Mouse (Mus musculus) E14TG2a.4 (cell line): ENCODE measurements around the gene Evi5.

ENCODE experiments used
- H3K27me3 ChIP-seq: 2 replicates; pipeline ENCODE4 v1.6.1; 2014; ENCODE audit warnings: low read length, control low read depth; ENCODE audit not compliant: insufficient read depth
- H3K36me3 ChIP-seq: 2 replicates; pipeline ENCODE4 v1.6.1; 2014; ENCODE audit warnings: low read length, control low read depth; ENCODE audit not compliant: insufficient read depth
- H3K4me1 ChIP-seq: replicated peaks from 2 replicates; pipeline ENCODE4 v1.6.1; 2014; ENCODE audit warnings: low read depth, low read length, control low read depth
- H3K4me3 ChIP-seq: replicated peaks from 2 replicates; pipeline ENCODE4 v1.5.1; 2014; ENCODE audit warnings: mild to moderate bottlenecking, low read length
- H3K9me3 ChIP-seq: 2 replicates; pipeline ENCODE4 v1.6.1; 2014; ENCODE audit warnings: low read length, control low read depth
- CTCF ChIP-seq: conservative IDR thresholded peaks from 2 replicates; pipeline ENCODE4 v1.5.1; 2014; ENCODE audit warnings: low read length
- NANOG ChIP-seq: IDR thresholded peaks from 2 replicates; pipeline ENCODE4 v1.6.1; 2014; ENCODE audit warnings: borderline replicate concordance, low read length, mixed read lengths
- POU5F1 ChIP-seq: IDR thresholded peaks from 2 replicates; pipeline ENCODE4 v1.6.1; 2014; ENCODE audit warnings: low read length, borderline replicate concordance

Gene Evi5

DNA sequence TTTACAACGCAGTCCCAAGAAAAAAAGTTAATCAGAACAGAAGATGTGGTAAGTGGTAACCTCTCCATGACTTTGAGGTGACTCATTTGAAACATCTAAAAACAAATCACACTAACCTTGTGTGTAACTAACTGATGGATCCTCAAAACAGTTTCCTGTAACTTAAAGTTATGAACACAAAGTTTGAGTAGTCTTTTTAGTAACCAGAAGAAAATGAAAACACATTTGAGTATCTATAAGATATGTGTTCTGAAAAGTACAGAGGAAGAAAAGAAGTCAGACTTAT is 97.4 kb downstream of the Evi5 start:
- Histone ChIP-seq H3K36me3 (peaks cover 11% of the 10 kb centered on the region; the same call in 1 of the 2 replicates), H3K9me3 (no peaks in the 10 kb centered on the region), H3K4me1 (no peaks in the 10 kb centered on the region), H3K4me3 (no peak overlapping the region), H3K27me3 (no peaks in the 10 kb centered on the region)
- no peak for TF ChIP-seq CTCF
- TF ChIP-seq POU5F1, result no peak
- no peak for TF ChIP-seq NANOG

DNA sequence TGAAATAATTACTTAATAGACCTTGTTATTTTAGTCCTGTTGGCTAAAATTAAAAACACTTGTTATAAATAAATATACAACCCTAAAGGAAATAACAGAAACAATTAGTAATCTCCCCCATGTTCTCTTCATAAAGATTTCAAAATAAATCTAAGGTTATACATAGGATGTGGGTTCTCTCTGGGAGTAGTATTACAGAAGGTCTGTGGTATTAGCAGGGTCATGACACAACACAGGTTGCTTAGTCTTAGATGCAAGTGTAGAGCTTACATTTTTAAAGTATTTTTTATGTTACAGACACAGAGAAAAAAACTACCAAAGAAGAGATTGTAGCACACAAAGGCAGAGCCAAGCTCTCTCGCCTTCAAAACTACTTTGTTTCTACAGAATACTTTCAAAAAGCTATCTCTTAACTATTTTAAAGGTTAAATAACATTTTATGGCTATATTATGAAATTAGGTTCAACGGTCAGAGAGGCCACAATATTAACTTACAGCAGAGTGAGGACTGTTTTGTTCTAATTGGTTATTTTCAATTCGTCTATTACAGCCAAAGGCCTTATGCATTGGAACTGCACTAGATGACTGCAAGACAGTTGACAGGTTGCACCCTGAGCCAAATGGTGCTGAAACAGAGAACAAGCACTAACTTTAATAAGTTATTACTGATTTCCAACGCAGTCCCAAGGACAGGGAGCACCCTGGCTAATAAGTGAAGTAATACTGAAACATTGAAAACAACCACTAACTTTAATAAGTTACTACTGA is 97.9 kb downstream of the Evi5 start:
- Histone ChIP-seq H3K4me3 (no peak overlapping the region), H3K36me3 (peaks cover 15% of the 10 kb centered on the region), H3K9me3 (no peaks in the 10 kb centered on the region), H3K4me1 (no peaks in the 10 kb centered on the region), H3K27me3 (no peaks in the 10 kb centered on the region)
- TF ChIP-seq POU5F1 (no peak), CTCF (no peak), NANOG (no peak)

DNA sequence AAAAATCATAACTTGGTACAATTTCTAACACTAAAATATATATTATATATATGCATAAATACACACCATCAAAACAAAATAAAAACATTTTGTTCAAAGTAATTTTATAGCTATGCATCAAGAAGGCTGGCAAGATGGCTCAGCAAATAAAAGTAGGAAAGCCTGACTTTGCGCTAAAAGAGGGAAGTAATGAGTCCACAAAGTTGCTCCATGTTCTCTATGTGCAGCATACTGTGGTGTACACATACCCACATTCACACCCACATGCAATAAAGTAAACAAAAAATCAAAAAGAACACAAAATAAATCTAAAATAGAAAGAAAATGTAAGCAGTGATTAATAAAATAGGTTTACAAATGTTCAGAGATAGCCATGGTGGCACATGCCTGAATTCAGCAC is 99.0 kb downstream of the Evi5 start:
- H3K9me3 ChIP-seq, result no peaks in the 10 kb centered on the region
- TF ChIP-seq CTCF, result no peak
- TF ChIP-seq POU5F1, result no peak
- no peak for TF ChIP-seq NANOG
- no peaks in the 10 kb centered on the region for H3K4me1 ChIP-seq
- peaks cover 12% of the 10 kb centered on the region for H3K36me3 ChIP-seq
- no peaks in the 10 kb centered on the region for H3K27me3 ChIP-seq
- no peak overlapping the region for H3K4me3 ChIP-seq

DNA sequence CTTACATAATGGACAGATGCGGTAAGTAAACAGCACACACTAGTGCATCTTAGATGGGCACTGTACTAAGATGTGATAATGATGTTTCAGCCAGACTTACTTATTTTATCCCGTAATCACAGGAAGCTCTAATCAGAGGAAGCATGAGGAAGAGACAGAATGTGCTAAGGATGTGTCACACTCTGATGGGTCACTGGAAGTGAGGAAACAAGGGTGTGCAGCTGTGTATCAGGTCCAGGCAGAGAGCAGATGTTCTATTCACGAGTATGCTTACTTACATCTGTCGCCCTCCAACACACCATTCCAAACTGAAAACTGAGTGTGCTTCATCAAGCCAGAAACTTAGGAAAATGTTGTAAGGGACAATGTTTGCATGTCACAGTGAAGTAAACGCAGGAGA is 102.9 kb downstream of the Evi5 start:
- Histone ChIP-seq H3K36me3 (peaks cover 22% of the 10 kb centered on the region), H3K9me3 (peaks cover 17% of the 10 kb centered on the region), H3K4me3 (no peak overlapping the region), H3K4me1 (no peaks in the 10 kb centered on the region), H3K27me3 (no peaks in the 10 kb centered on the region)
- no peak for TF ChIP-seq NANOG
- no peak for TF ChIP-seq POU5F1
- TF ChIP-seq CTCF, result no peak

DNA sequence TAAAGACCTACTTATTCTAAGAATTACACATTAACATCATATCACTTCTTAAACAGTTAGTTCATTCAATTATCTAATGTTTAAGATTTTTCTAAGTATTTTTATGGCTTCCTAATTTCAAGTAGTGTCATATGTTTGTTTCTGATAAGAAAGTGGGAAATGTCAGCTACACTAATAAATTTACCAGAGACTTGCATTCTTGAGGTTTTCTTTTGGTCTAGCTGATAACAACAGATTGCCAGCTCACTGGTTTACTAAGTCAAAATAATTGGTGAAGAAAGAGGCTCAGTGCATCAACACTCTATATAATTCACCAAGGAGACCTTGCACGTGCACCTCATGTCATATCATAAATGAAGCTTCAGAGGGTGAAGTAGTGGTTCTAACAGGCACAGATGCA is 106.7 kb downstream of the Evi5 start:
- no peak for TF ChIP-seq POU5F1
- no peak for TF ChIP-seq NANOG
- no peak for TF ChIP-seq CTCF
- peaks cover 32% of the 10 kb centered on the region for H3K36me3 ChIP-seq
- no peak overlapping the region for H3K4me3 ChIP-seq
- no peaks in the 10 kb centered on the region for H3K4me1 ChIP-seq
- no peaks in the 10 kb centered on the region for H3K27me3 ChIP-seq
- H3K9me3 ChIP-seq, result peaks cover 22% of the 10 kb centered on the region

DNA sequence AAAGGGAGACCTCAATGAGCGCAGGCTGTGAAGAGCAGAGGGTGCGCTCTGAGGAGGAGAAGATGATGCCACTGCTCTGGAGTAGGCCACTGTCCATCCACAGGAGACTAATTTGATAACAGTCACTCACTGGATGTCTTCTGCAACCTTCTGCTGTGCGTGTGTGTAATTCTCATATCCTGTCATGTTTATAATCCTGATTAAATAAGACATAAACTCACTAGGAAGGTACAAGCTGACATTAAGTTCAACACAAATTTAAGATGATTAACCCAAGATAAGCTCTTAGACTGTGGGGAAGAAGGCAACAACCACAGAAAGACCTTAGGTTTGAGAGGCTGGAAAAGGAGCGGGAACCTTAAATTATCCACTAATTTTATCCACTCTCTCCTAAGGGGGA is 109.0 kb downstream of the Evi5 start:
- Histone ChIP-seq H3K9me3 (peaks cover 22% of the 10 kb centered on the region), H3K4me1 (no peaks in the 10 kb centered on the region), H3K4me3 (no peak overlapping the region), H3K27me3 (no peaks in the 10 kb centered on the region), H3K36me3 (peaks cover 26% of the 10 kb centered on the region)
- TF ChIP-seq CTCF (no peak), POU5F1 (no peak), NANOG (no peak)

DNA sequence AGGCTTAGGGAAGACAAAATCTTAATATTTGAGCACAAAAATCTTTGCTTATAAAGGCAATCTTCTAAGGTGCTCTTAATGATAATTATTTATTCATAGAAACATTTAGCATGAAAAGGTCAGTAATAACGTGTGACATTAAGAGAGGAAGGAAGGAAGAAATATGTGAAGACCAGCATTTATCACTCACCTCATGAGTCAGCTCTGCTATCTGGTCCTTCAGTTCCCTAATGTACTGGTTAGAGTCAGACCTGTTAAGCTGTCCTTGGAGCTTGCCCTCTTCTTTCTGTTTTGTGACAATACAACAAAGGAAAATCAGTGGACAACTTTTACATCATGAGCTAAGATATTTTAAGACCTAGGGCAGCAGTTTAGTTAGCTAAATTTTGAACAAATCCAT is 110.4 kb downstream of the Evi5 start:
- H3K27me3 ChIP-seq, result no peaks in the 10 kb centered on the region
- H3K4me1 ChIP-seq, result no peaks in the 10 kb centered on the region
- peaks cover 23% of the 10 kb centered on the region for H3K36me3 ChIP-seq
- no peak overlapping the region for H3K4me3 ChIP-seq
- TF ChIP-seq POU5F1 (no peak), CTCF (no peak), NANOG (no peak)
- peaks cover 22% of the 10 kb centered on the region for H3K9me3 ChIP-seq

DNA sequence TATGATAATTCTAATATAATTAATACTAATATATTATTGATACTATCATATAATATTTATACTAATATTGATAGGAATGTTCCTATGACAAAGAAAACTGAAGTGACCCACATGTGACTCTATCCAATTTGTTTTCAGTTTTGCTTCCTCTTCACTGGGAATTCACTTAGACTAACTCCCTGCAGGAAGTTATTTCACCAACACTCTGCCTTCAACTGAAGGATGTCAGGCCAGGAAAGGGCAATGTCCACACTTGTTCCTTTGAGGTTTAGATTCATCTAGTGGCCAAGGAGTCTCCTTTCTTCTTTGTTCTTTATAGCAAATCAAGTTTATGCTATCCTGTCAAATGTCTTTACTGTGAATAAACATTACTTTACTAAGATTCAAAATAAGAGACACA is 111.2 kb downstream of the Evi5 start:
- TF ChIP-seq POU5F1 (no peak), NANOG (no peak), CTCF (no peak)
- Histone ChIP-seq H3K27me3 (no peaks in the 10 kb centered on the region), H3K4me3 (no peak overlapping the region), H3K4me1 (no peaks in the 10 kb centered on the region), H3K9me3 (peaks cover 19% of the 10 kb centered on the region), H3K36me3 (peaks cover 27% of the 10 kb centered on the region)

DNA sequence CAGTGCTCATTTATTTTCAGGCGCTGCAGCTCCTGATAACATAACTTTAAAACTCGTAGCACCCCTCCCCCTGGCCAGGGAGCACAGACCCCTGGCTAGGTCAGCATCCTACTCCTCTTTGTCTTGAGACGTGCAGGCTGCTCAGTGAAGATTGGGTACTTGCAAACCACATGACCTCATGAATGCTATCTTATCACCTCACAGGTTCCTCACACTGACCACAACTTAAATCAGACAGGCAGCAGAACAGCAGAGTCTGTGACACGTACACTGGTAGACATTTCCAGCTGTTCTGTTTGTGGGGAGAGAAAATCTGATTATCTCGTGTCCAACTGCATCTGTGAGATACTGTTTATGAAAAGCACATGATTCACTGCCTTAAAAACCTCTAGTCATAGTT is 115.8 kb downstream of the Evi5 start:
- Histone ChIP-seq H3K36me3 (peaks cover 18% of the 10 kb centered on the region; the same call in 1 of the 2 replicates), H3K4me3 (no peak overlapping the region), H3K27me3 (no peaks in the 10 kb centered on the region), H3K4me1 (0 out of 2 replicates have a peak, but pooled peaks cover 3% of the 10 kb centered on the region), H3K9me3 (no peaks in the 10 kb centered on the region)
- TF ChIP-seq NANOG, result no peak
- no peak for TF ChIP-seq POU5F1
- no peak for TF ChIP-seq CTCF
